Mouse (Mus musculus): ENCODE measurements around the gene Pcnx. TPM values are rescaled to one million over a fixed set of nuclear protein-coding genes. Genes with fewer than 3 reads are reported as not detected.

Pcnx gene
- polyA plus RNA-seq, 1 experiment from 2014 or later = 5.1 TPM

- Histone ChIP-seq H3K4me1 (replicated peaks; ENCODE audit: control insufficient read depth, insufficient read depth) (no peaks in the 10 kb centered on the region), H3K27ac (replicated peaks) (no peak overlapping the region), H3K9me3 (ENCODE audit: control insufficient read depth, low read length) (no peaks in the 10 kb centered on the region), H3K9ac (ENCODE audit: low read length) (no peak overlapping the region), H3K4me3 (ENCODE audit: low read depth, low read length) (no peak overlapping the region), H3K27me3 (ENCODE audit: control insufficient read depth, insufficient read depth, low read length) (no peaks in the 10 kb centered on the region), H3K36me3 (ENCODE audit: control insufficient read depth, insufficient read depth, low read length) (no peaks in the 10 kb centered on the region), H3K4me2 (replicated peaks; ENCODE audit: low read depth) (no peak overlapping the region)
- TF ChIP-seq CTCF (IDR thresholded peaks at IDR 0.05; ENCODE audit: low read depth) = peak; percentile 63
- no peak for TF ChIP-seq EP300 (optimal IDR thresholded peaks at IDR 0.05)
- WGBS = 65% methylated on average over 8 of the region's 8 CpGs
- ATAC-seq (ENCODE audit: low FRiP score, low TSS enrichment) (no peak), DNase-seq (ENCODE audit: low spot score) (no peak)
Measured at GRCm38 (mm10) chr12:81836162-81836561, 23.7 kb upstream of the Pcnx start.

DNA sequence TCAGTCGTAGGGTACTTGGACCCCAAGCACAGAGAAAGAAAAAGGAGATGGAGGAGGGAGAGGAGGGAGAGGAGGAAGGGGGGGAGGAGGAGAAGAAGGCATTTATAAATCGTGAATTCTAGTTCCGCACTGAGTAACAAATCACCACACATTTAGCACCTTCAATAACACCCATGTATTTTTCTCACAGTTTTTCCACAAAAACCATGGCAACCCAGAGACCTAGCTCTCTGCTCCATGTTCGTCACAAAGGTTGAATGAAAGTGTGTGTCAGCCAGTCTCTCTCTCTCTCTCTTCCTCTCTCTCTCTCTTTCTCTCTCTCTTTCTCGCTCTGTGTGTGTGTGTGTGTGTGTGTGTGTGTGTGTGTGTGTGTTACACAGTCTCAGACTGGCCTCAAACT, 22.4 kb upstream of the Pcnx start:
- no peak overlapping the region for H3K27ac ChIP-seq (replicated peaks)
- TF ChIP-seq EP300 (optimal IDR thresholded peaks at IDR 0.05) (no peak), CTCF (IDR thresholded peaks at IDR 0.05; ENCODE audit: low read depth) (no peak)
- no peaks in the 10 kb centered on the region for H3K9me3 ChIP-seq (ENCODE audit: control insufficient read depth, low read length)
- H3K27me3 ChIP-seq (ENCODE audit: control insufficient read depth, insufficient read depth, low read length) = no peaks in the 10 kb centered on the region
- H3K36me3 ChIP-seq (ENCODE audit: control insufficient read depth, insufficient read depth, low read length) = no peaks in the 10 kb centered on the region
- H3K4me1 ChIP-seq (replicated peaks; ENCODE audit: control insufficient read depth, insufficient read depth) = no peaks in the 10 kb centered on the region
- no peak overlapping the region for H3K4me2 ChIP-seq (replicated peaks; ENCODE audit: low read depth)
- no peak overlapping the region for H3K4me3 ChIP-seq (ENCODE audit: low read depth, low read length)
- 82% methylated on average over 5 of the region's 5 CpGs for WGBS
- no peak overlapping the region for H3K9ac ChIP-seq (ENCODE audit: low read length)
- ATAC-seq (ENCODE audit: low FRiP score, low TSS enrichment) (no peak), DNase-seq (ENCODE audit: low spot score) (no peak)

- Histone ChIP-seq H3K4me2 (replicated peaks; ENCODE audit: low read depth) (no peak overlapping the region), H3K27me3 (ENCODE audit: control insufficient read depth, insufficient read depth, low read length) (no peaks in the 10 kb centered on the region), H3K9ac (ENCODE audit: low read length) (no peak overlapping the region), H3K27ac (replicated peaks) (no peak overlapping the region), H3K9me3 (ENCODE audit: control insufficient read depth, low read length) (no peaks in the 10 kb centered on the region), H3K4me1 (replicated peaks; ENCODE audit: control insufficient read depth, insufficient read depth) (no peaks in the 10 kb centered on the region), H3K36me3 (ENCODE audit: control insufficient read depth, insufficient read depth, low read length) (no peaks in the 10 kb centered on the region), H3K4me3 (ENCODE audit: low read depth, low read length) (no peak overlapping the region)
- TF ChIP-seq CTCF (IDR thresholded peaks at IDR 0.05; ENCODE audit: low read depth) (no peak), EP300 (optimal IDR thresholded peaks at IDR 0.05) (no peak)
- 93% methylated on average over 5 of the region's 5 CpGs for WGBS
- ATAC-seq (ENCODE audit: low FRiP score, low TSS enrichment) (no peak), DNase-seq (ENCODE audit: low spot score) (no peak)
Measured at GRCm38 (mm10) chr12:81839663-81840062, 20.2 kb upstream of the Pcnx start.

DNA sequence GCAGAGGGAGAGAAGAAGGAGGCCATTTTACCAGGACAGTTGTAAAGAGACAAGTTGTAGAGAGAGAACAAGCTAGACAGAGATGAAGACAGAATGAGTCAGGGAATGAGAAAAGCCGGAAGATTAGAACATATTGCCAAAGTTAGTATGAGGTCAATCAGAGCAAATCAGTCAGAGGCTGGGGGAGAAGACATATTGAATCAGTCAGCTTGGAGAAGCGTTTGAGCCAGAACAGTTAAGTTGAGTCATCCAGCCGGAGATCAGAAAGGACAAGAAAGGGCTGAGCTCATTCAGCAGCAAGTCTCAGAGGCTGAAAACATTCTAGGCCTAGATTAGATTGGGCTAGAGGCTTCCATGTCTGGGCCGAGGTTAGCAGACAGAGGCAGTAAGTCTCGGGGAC, 18.8 kb upstream of the Pcnx start:
- no peaks in the 10 kb centered on the region for H3K36me3 ChIP-seq (ENCODE audit: control insufficient read depth, insufficient read depth, low read length)
- H3K4me3 ChIP-seq (ENCODE audit: low read depth, low read length) = no peak overlapping the region
- H3K4me1 ChIP-seq (replicated peaks; ENCODE audit: control insufficient read depth, insufficient read depth) = no peaks in the 10 kb centered on the region; the same call in 1 of the 2 replicates
- 0 out of 2 replicates have a peak overlapping the region, but pooled peaks have one; percentile 18 for H3K27ac ChIP-seq (replicated peaks)
- TF ChIP-seq EP300 (optimal IDR thresholded peaks at IDR 0.05) = no peak
- no peak for TF ChIP-seq CTCF (IDR thresholded peaks at IDR 0.05; ENCODE audit: low read depth)
- no peak for DNase-seq (ENCODE audit: low spot score)
- H3K9me3 ChIP-seq (ENCODE audit: control insufficient read depth, low read length) = no peaks in the 10 kb centered on the region
- no peak for ATAC-seq (ENCODE audit: low FRiP score, low TSS enrichment)
- H3K4me2 ChIP-seq (replicated peaks; ENCODE audit: low read depth) = no peak overlapping the region
- WGBS = 41% methylated on average over 5 of the region's 5 CpGs
- no peaks in the 10 kb centered on the region for H3K27me3 ChIP-seq (ENCODE audit: control insufficient read depth, insufficient read depth, low read length)
- no peak overlapping the region for H3K9ac ChIP-seq (ENCODE audit: low read length)

- Histone ChIP-seq H3K9ac (ENCODE audit: low read length) (no peak overlapping the region), H3K27me3 (ENCODE audit: control insufficient read depth, insufficient read depth, low read length) (no peaks in the 10 kb centered on the region), H3K4me3 (ENCODE audit: low read depth, low read length) (no peak overlapping the region), H3K27ac (replicated peaks) (no peak overlapping the region), H3K4me2 (replicated peaks; ENCODE audit: low read depth) (no peak overlapping the region), H3K4me1 (replicated peaks; ENCODE audit: control insufficient read depth, insufficient read depth) (no peaks in the 10 kb centered on the region; the same call in 1 of the 2 replicates), H3K36me3 (ENCODE audit: control insufficient read depth, insufficient read depth, low read length) (no peaks in the 10 kb centered on the region), H3K9me3 (ENCODE audit: control insufficient read depth, low read length) (no peaks in the 10 kb centered on the region)
- TF ChIP-seq CTCF (IDR thresholded peaks at IDR 0.05; ENCODE audit: low read depth) = no peak
- no peak for TF ChIP-seq EP300 (optimal IDR thresholded peaks at IDR 0.05)
- ATAC-seq (ENCODE audit: low FRiP score, low TSS enrichment) (no peak; the same call in 1 of the 2 replicates), DNase-seq (ENCODE audit: low spot score) (peak; percentile 24)
- 58% methylated on average over 5 of the region's 5 CpGs for WGBS
Measured at GRCm38 (mm10) chr12:81843501-81843900, 16.3 kb upstream of the Pcnx start.

- Histone ChIP-seq H3K27me3 (ENCODE audit: control insufficient read depth, insufficient read depth, low read length) (no peaks in the 10 kb centered on the region), H3K4me1 (replicated peaks; ENCODE audit: control insufficient read depth, insufficient read depth) (no peaks in the 10 kb centered on the region; the same call in 1 of the 2 replicates), H3K9ac (ENCODE audit: low read length) (no peak overlapping the region), H3K4me3 (ENCODE audit: low read depth, low read length) (no peak overlapping the region), H3K36me3 (ENCODE audit: control insufficient read depth, insufficient read depth, low read length) (no peaks in the 10 kb centered on the region), H3K9me3 (ENCODE audit: control insufficient read depth, low read length) (no peaks in the 10 kb centered on the region), H3K4me2 (replicated peaks; ENCODE audit: low read depth) (peak overlapping the region; percentile 31), H3K27ac (replicated peaks) (no peak overlapping the region)
- TF ChIP-seq CTCF (IDR thresholded peaks at IDR 0.05; ENCODE audit: low read depth) (no peak), EP300 (optimal IDR thresholded peaks at IDR 0.05) (no peak)
- ATAC-seq (ENCODE audit: low FRiP score, low TSS enrichment) (no peak), DNase-seq (ENCODE audit: low spot score) (no peak)
- 47% methylated on average over 13 of the region's 13 CpGs for WGBS
Measured at GRCm38 (mm10) chr12:81844572-81844971, 15.3 kb upstream of the Pcnx start.

Data from stomach, postnatal 0 days (tissue).